Mouse (Mus musculus) heart, postnatal 0 days (tissue): ENCODE measurements at regions not wholly inside any gene's neighbourhood (a gene's known extent, or its start where the extent isn't known, plus 50 kb on each side); places are given as distances from the start of the nearest gene placed in this dataset.

Experiments
- CTCF ChIP-seq: IDR thresholded peaks from 2 replicates; pipeline ENCODE4 v1.5.1; 2016; ENCODE audit warnings: antibody characterized with exemption, control low read depth, low read depth
- EP300 ChIP-seq: IDR thresholded peaks from 2 replicates; pipeline ENCODE4 v1.6.1; 2016; ENCODE audit warnings: antibody characterized with exemption, low read depth

- TF ChIP-seq CTCF (no peak), EP300 (no peak)
Observed at GRCm38 (mm10) chr4:106133746-106134730, 182.0 kb upstream of the Usp24 start.
